Mouse (Mus musculus) myocyte (in vitro differentiated cells): ENCODE measurements around the gene Slu7. TPM values are rescaled to one million over a fixed set of nuclear protein-coding genes. Genes with fewer than 3 reads are reported as not detected.

Experiments
- H3K27me3 ChIP-seq: one replicate; pipeline ENCODE4 v1.6.1; 2011; ENCODE audit not compliant: control insufficient read depth, insufficient read depth, insufficient read length
- H3K36me3 ChIP-seq: one replicate; pipeline ENCODE4 v1.6.1; 2011; ENCODE audit not compliant: control insufficient read depth, insufficient read depth
- H3K4me2 ChIP-seq: one replicate; pipeline ENCODE4 v1.6.1; 2011; ENCODE audit warnings: low read depth, control low read depth
- H3K4me3 ChIP-seq: one replicate; pipeline ENCODE4 v1.5.1; 2011; ENCODE audit warnings: mild to moderate bottlenecking, control low read depth, moderate library complexity
- H3K79me2 ChIP-seq: one replicate; pipeline ENCODE4 v1.6.1; 2011; ENCODE audit not compliant: control insufficient read depth, insufficient read depth
- H3ac ChIP-seq: one replicate; pipeline ENCODE4 v1.6.1; 2011; ENCODE audit not compliant: control insufficient read depth, insufficient read length
- CEBPB ChIP-seq: IDR thresholded peaks from 2 replicates; pipeline ENCODE4 v1.6.1; 2011; ENCODE audit warnings: mild to moderate bottlenecking, moderate library complexity; ENCODE audit not compliant: poor library complexity, insufficient read depth, severe bottlenecking
- E2F4 ChIP-seq: IDR thresholded peaks from one replicate; pipeline ENCODE4 v1.6.1; 2011; ENCODE audit warnings: mild to moderate bottlenecking, control low read depth, moderate library complexity; ENCODE audit not compliant: insufficient read depth
- MAX ChIP-seq: IDR thresholded peaks from one replicate; pipeline ENCODE4 v1.6.1; 2011; ENCODE audit warnings: low read depth, mild to moderate bottlenecking, control low read depth
- MYOD1 ChIP-seq, 3 experiments: IDR thresholded peaks; one replicate each; pipeline ENCODE4 v1.6.1; 2011; ENCODE audit warnings: control low read depth in 2 of 3, low read depth in 2 of 3, mild to moderate bottlenecking in 2 of 3, moderate library complexity in 1 of 3; ENCODE audit not compliant: insufficient read length in 2 of 3, control insufficient read depth in 1 of 3
- MYOG ChIP-seq, 3 experiments: IDR thresholded peaks; one replicate each; pipeline ENCODE4 v1.6.1; 2011; ENCODE audit warnings: control low read depth in 2 of 3, low read depth in 2 of 3, mild to moderate bottlenecking in 2 of 3; ENCODE audit not compliant: insufficient read length in 2 of 3, control insufficient read depth in 1 of 3, insufficient read depth in 1 of 3
- POLR2A ChIP-seq: IDR thresholded peaks from one replicate; pipeline ENCODE4 v1.6.1; 2011; ENCODE audit warnings: low read depth, mild to moderate bottlenecking, control low read depth, moderate library complexity; ENCODE audit not compliant: insufficient read length
- POLR2AphosphoS2 ChIP-seq: IDR thresholded peaks from one replicate; pipeline ENCODE4 v1.6.1; 2011; ENCODE audit warnings: low read depth, control low read depth; ENCODE audit not compliant: insufficient read length
- REST ChIP-seq: IDR thresholded peaks from one replicate; pipeline ENCODE4 v1.6.1; 2011; ENCODE audit warnings: mild to moderate bottlenecking, control low read depth, moderate library complexity; ENCODE audit not compliant: insufficient read depth, insufficient read length
- SRF ChIP-seq: IDR thresholded peaks from one replicate; pipeline ENCODE4 v1.6.1; 2011; ENCODE audit warnings: low read depth; ENCODE audit not compliant: control insufficient read depth, insufficient read length
- TCF12 ChIP-seq: IDR thresholded peaks from one replicate; pipeline ENCODE4 v1.6.1; 2011; ENCODE audit warnings: mild to moderate bottlenecking, control low read depth; ENCODE audit not compliant: poor library complexity, insufficient read depth, severe bottlenecking
- TCF3 ChIP-seq: IDR thresholded peaks from one replicate; pipeline ENCODE4 v1.6.1; 2011; ENCODE audit warnings: low read depth, control low read depth; ENCODE audit not compliant: insufficient read length
- USF1 ChIP-seq: IDR thresholded peaks from one replicate; pipeline ENCODE4 v1.6.1; 2011; ENCODE audit warnings: low read depth, mild to moderate bottlenecking, control low read depth, moderate library complexity
- polyA plus RNA-seq: library from polyadenylated mRNA; unstranded; fragments of >200 nt; fragmentation: generic; extraction: Trizol; gene quantifications from one replicate; pipeline ENCODE4 v1.2.1, GENCODE M21; 2012; ENCODE audit warnings: missing spikeins

Gene Slu7
- 22.0 TPM for polyA plus RNA-seq

DNA sequence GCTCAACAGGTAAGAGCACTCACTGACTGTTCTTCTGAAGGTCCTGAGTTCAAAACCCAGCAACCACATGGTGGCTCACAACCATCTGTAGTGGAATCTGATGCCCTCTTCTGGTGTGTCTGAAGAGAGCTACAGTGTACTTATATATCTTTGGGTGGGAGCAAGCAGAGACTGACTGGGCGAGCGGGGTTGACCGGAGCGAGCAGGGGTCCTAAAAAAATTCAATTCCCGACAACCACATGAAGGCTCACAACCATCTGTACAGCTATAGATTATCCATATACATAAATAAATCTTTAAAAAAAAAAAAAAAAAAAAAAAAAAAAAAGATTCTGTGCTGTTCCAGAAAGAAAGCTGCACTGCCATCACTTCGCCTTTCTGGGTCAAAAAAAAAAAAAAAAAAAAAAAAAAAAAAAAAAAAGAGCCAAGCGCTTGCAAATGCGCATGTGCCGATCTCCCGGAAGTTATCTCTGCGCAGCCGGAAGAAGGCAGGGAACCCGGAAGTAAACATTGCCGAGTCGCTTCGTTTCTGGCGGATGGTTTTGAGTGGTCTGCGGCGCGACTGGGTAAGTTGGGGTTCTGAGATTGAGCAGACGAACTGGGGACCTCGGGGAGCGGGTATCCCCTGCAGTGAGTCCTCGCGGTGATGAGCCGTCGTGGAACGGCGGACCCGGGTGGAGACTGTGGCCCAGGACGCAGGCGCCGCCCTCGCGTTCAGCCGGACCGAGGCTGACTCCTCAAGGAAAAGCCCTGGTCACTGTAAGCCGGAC is at the start of gene Slu7:
Gene Slu7, plus strand, starts transcription at position 491 of the 770 bp plus-strand sequence.
- no peak for TF ChIP-seq REST
- TF ChIP-seq MAX: no peak
- TF ChIP-seq MYOD1 (IDR thresholded peaks at IDR 0.05; ENCODE audit: control insufficient read depth in 1 of 3, insufficient read length in 2 of 3, low read depth in 2 of 3): no peak
- peak; percentile 48 for TF ChIP-seq POLR2A
- H3ac ChIP-seq: peak within 1 kb of the TSS; percentile 16
- H3K36me3 ChIP-seq: no peaks in the 10 kb centered on the region
- peak within 1 kb of the TSS; percentile 69 for H3K4me3 ChIP-seq
- H3K79me2 ChIP-seq: peaks cover 30% of the 10 kb centered on the region
- peak within 1 kb of the TSS; percentile 72 for H3K4me2 ChIP-seq
- no peaks in the 10 kb centered on the region for H3K27me3 ChIP-seq

DNA sequence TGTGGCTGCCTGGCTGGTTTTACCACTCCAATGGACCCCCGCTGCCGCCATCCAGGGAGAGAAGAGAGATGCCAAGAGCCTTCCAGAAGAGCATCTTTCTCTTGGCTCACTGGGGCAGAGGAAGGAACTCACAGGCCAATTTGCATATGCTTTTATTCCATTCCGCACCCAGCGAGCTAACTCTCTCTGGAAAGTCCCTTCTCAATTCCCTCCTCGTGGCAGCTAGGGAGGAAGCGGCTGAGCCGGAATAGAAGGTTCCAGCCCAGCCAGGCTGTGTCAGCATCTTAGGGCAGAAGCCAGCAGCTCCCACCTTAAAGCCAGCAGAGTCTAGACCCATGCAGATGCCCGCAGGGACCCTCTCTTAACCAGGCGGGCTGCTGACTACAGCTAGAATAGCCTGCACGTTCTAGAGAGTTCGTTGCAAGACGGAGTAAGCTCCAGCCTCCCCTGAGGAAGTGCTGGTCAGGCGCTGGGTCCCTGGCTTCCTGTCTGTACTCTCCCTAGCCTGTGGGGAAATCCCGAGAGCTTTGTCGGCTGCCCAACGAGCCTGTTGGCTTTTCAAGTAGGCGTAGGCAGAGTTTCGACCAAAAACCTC is 48.4 kb upstream of the Slu7 start:
- H3K4me3 ChIP-seq: no peak overlapping the region

DNA sequence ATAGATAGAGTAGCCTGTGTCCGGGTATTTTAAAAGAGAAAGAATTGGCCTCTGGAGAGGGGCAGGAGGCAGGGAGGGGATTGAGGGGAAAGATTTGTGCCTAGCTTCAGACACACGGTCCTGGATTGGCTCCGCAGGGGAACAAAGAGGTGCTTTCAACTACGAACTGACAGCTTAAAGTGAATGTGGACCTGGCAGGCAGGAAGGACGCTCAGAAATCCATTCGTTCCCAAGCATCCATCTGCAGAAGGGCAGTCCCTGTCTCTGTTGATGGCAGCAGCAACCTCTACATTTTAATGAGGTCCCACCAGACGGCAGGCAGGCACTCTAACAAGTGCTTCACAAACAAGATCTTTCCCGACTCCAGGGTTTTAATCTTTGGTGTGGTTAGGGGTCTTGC is 47.8 kb upstream of the Slu7 start:
- Histone ChIP-seq H3K4me2 (peak overlapping the region; percentile 49), H3K36me3 (no peaks in the 10 kb centered on the region), H3ac (no peak overlapping the region), H3K4me3 (no peak overlapping the region), H3K79me2 (no peaks in the 10 kb centered on the region), H3K27me3 (no peaks in the 10 kb centered on the region)
- TF ChIP-seq POLR2A (no peak), CEBPB (no peak), USF1 (no peak), TCF3 (no peak), REST (no peak)

More for the DNA sequence above, 48.4 kb upstream of the Slu7 start:
- peak overlapping the region; percentile 49 for H3K4me2 ChIP-seq
- no peak overlapping the region for H3ac ChIP-seq
- H3K36me3 ChIP-seq: no peaks in the 10 kb centered on the region
- TF ChIP-seq MYOG (IDR thresholded peaks at IDR 0.05; ENCODE audit: control insufficient read depth in 1 of 3, insufficient read depth in 1 of 3, insufficient read length in 2 of 3, low read depth in 2 of 3): no peak
- no peak for TF ChIP-seq SRF
- TF ChIP-seq POLR2A: no peak
- no peak for TF ChIP-seq MAX
- TF ChIP-seq USF1: no peak
- TF ChIP-seq MYOD1 (IDR thresholded peaks at IDR 0.05; ENCODE audit: control insufficient read depth in 1 of 3, insufficient read length in 2 of 3, low read depth in 2 of 3): no peak
- TF ChIP-seq TCF12: no peak
- TF ChIP-seq POLR2AphosphoS2: no peak
- H3K79me2 ChIP-seq: no peaks in the 10 kb centered on the region
- no peaks in the 10 kb centered on the region for H3K27me3 ChIP-seq

DNA sequence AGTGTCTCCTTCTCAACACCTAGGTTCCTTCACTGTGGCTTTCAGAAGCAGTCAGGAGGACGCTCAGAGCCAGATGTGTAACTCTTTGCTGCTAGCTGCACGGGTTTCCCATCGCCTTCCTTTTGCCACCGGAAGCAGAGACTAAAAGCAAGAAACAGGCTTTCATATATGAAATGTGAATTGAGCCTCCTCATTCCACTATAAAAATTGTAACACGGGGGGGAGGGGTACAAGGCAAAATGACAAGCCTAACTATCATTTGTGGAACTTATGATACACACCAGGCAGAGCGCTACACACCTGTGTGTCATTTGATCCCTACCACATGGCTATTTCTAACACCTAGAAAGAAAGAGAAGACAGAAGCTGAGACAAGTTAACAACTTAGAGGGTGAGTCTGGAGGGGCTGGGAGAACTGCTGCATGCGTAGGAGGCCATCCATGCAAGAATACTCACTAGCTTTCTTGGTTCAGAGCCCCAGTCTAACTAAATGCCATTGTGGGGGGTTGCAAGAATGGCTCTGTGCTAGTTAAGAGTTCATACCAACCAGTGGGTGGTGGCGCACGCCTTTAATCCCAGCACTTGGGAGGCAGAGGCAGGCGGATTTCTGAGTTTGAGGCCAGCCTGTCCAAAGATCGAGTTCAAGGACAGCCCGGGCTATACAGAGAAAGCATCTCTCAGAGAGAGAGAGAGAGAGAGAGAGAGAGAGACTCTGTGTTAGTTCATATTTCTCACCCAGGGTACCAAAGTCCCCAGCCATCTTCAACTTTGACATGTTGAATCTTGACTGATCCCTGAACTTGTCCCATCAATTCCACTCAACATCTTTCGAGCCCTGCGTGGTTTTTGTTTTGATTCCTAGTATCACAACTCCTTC is 46.3 kb upstream of the Slu7 start:
- no peak overlapping the region for H3K4me3 ChIP-seq
- H3K79me2 ChIP-seq: no peaks in the 10 kb centered on the region
- TF ChIP-seq TCF12: no peak
- no peak for TF ChIP-seq TCF3
- no peak for TF ChIP-seq E2F4
- TF ChIP-seq SRF: no peak
- no peak for TF ChIP-seq POLR2AphosphoS2
- TF ChIP-seq MYOG (IDR thresholded peaks at IDR 0.05; ENCODE audit: control insufficient read depth in 1 of 3, insufficient read depth in 1 of 3, insufficient read length in 2 of 3, low read depth in 2 of 3): no peak
- TF ChIP-seq REST: no peak
- no peak for TF ChIP-seq CEBPB
- TF ChIP-seq MYOD1 (IDR thresholded peaks at IDR 0.05; ENCODE audit: control insufficient read depth in 1 of 3, insufficient read length in 2 of 3, low read depth in 2 of 3): no peak
- no peak for TF ChIP-seq MAX
- no peak for TF ChIP-seq POLR2A
- no peak for TF ChIP-seq USF1
- no peaks in the 10 kb centered on the region for H3K27me3 ChIP-seq
- no peak overlapping the region for H3K4me2 ChIP-seq
- H3K36me3 ChIP-seq: no peaks in the 10 kb centered on the region
- no peak overlapping the region for H3ac ChIP-seq
